Mouse (Mus musculus): ENCODE results near the gene Me1.

DNA sequence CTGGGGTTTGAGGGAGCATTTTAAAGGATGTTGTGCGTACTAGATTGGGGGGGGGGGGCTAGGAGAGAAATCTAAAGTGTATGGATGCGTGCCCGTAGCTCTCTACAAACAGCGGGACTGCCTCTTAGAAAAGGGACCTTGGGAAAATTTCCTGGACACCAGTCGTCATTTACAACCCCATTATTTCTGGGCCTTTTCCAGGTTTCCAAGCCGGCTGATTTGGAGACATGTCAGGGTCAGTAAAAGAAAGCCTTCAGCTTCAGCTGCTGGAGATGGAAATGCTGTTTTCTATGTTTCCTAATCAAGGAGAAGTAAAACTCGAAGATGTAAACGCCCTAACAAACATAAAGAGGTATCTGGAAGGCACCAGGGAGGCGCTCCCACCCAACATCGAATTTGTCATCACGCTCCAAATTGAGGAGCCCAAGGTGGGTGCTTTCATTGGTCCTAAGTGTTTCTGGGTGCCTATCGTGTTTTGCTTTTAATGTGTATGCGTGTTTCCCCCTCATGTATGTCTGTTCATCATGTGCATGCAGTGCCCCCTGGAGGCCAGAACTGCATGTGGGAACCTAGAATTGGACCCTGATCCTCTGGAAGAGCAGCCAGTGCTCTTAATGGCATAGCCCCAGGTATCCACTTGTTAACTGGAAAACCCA, 123.0 kb downstream of the Me1 start:
- TF ChIP-seq CTCF (IDR thresholded peaks at IDR 0.05; ENCODE audit: extremely low read depth, insufficient read depth, low read length) (peak; percentile 75), POLR2A (IDR thresholded peaks at IDR 0.05; ENCODE audit: extremely low read depth, insufficient read depth, low read length) (no peak)
